Mouse (Mus musculus) lung, postnatal 0 days (tissue): Measurements from ENCODE around the gene Ccdc7a.

ENCODE experiments used
- CTCF ChIP-seq: IDR thresholded peaks from 2 replicates; pipeline ENCODE4 v1.5.1; 2016; ENCODE audit warnings: antibody characterized with exemption, mild to moderate bottlenecking
- EP300 ChIP-seq: IDR thresholded peaks from 2 replicates; pipeline ENCODE4 v1.6.1; 2016; ENCODE audit warnings: antibody characterized with exemption, mild to moderate bottlenecking, control low read depth

DNA sequence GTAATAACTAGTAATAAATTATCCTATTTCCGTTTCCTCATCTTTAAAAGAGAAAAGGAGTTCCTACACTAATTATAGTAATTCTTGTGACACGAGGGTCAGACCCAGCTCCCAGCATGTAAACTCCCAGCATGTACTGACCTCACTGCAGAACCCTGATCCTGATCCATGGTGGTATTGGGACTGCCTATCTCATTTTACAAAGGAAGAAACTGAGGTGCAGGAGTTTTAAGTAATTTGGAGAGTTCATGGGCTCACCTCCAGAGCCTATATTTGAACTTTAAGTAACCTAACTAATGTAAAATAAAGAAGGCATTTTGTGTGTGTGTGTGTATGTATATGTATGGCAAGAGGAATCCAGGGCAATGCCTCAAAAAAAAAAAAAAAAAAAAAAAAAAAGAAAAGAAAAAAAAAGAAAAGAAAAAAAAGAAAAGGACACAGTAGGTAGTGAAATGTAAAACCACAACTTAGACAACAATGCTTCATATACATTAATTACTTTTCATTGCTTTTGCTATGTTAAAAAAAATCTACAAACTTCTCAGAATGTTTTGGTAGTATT lies 378.8 kb downstream of the Ccdc7a start:
- TF ChIP-seq CTCF (no peak), EP300 (no peak)
